Mouse (Mus musculus) c-Kit-positive CD71-positive TER-119-negative erythroid progenitor cells, embryonic 14.5 days (primary cell): Measurements from ENCODE around the gene Olfr905.

Source experiments
- DNase-seq: peaks from one replicate; pipeline ENCODE4 v3.0.0-alpha.2; 2013; ENCODE audit warnings: low read depth

Gene Olfr905

DNA sequence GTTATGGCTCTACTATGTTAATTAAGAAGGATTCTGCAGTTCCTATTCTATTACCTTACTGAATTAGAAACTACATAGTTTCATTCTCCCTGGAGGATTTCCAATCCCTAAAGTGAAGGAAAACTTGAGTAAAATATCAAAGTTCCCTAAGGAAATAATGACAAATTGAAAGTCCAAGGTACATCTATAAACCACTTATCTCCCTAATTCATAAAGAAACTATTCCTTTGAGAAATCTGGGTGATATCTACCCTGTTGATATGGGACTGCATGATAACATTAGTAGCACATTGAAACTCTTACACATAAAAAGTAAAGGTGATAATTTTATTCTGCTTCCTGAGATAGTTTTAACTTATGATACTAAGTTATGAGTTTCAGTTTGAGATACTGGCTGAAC is at the start of gene Olfr905:
Olfr905 (plus strand) TSS at position 301 of the 400 bp plus-strand sequence.
- no peak for DNase-seq

DNA sequence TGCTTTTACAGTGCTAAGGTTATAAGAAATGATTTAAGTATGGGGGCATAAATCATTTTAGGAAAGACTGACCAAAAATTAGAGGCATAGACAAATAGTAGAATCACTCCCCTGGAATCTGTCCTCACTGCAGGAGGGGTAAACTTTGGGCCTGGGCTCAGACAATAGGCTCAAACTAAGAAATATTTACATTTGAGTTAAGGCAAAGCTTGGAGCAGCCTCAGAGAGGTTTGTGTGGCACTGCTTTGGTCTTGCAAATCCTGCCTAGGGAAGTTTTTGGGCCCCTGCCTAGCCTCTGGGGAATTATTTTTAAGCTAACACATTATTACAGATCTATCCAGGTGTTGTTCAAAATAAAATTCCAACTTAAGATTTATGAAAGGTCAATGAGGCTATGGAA is 47.1 kb upstream of the Olfr905 start:
- DNase-seq: no peak

DNA sequence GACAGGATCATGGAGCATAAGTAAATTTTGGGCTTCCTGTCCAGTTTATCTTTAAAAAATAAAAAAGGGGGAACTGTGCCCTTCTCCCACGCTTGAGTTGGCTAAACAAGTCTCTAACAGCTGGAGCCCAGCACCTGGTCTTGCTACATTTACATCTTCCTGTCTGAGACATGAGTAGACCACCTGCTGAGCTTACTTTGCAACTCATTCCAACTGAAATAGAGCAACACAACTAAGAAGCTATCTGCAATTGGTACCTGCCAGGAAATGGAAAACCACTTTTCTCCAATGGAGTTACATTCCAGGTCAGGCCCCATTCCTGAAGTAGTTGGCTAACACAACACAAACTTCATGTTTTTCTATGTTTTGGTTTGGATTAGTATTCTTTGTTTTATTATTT is 43.9 kb upstream of the Olfr905 start:
- no peak for DNase-seq

DNA sequence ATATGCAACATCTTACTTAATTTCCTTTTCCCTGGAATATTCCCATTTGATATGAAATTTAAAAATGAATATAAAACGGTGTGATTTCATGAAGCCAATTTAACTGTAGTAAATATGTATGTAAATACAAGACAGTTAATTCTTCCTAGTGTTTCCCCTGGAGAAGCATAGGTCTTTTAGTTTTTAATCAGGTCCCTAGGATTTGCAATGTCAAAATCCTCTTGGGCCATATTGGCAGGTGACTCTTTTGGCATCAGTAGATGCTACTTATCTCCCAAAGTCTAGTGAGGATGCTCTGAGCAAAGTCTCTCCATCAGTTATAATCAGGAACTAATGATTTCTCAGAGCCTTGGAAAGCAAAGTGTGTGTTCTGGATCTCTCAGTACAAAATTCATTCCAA is 41.8 kb upstream of the Olfr905 start, which contains the start of gene Olfr901:
Olfr901 (plus strand) TSS at position 301 of the 400 bp plus-strand sequence.
- no peak for DNase-seq

DNA sequence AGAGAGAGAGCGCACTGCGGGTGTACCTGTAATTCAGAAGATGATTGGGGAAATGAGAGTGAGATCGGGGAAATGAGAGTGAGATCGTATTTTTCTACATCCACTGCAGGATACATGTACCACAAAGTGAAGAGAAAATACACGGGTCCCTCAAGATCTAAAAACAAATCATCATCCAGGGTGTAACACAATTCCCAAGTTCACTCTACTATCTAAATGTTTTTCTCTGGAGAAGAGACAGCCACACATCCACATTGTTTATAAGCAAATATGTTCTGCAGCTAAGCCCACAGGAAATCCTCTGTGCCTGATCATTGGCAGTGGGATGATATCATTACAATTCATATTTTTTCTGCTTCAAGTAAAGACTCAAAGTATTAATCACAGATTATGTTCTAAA is 23.6 kb upstream of the Olfr905 start, which contains the start of gene Olfr902:
Olfr902 (plus strand) TSS at position 301 of the 400 bp plus-strand sequence.
- no peak for DNase-seq

DNA sequence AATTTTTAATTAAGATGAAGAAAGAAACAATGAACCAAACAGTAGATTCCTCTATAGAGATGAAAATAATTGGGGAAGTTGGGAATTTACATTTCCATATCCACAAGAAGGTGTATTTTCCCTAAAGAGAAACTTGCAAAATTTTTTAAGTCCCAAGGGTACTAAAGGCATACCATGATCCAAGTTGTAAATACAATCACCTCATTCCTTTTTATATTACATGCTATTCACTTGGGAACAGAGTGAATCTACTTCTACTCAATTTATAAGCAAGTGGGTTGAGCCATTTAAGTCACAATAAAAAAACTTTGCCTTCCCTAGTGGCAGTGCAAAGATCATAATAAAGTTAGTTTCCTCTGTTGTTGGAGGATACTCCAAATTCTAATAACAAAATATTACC is 8.1 kb upstream of the Olfr905 start, which contains the start of gene Olfr904:
Olfr904 (plus strand) TSS at position 301 of the 400 bp plus-strand sequence.
- DNase-seq: no peak

DNA sequence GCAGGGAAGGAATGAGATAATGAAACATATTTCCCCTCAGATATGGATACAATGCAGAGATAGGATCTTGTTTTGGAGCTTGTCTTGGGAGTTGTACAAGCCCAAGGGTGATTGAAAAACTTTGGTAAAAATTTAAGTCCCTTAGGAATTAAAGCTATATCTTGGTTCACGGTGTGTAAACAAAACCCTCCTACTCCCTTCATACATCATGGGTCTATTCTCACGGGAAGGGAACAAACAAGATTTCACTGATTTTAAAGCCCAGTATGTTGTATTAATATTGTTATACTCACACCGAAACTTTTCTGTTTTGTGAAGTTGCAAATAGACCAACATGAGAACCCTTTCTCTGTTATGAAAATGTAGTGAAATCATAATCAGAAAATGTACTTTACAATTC is 15.9 kb downstream of the Olfr905 start, which contains the start of gene Olfr906:
Olfr906 (plus strand) TSS at position 301 of the 400 bp plus-strand sequence.
- no peak for DNase-seq

DNA sequence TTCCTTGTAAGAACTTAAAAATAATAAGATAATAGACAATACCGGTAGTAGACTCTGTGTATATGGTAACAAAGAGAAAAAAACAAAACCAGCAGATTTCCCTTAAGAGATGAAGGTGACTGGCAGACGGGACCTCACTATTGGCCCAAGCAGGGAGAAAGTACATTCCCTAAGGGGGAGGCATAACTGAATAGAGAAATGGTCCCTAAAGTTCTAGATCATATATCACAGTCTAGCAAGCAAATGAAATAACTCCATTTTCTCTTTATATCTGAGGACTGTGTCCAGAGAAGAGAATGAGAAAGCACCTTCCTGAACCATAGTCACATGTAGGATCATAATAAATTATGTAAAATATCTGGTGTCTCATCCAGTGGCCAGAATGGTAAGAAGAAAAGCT is 24.6 kb downstream of the Olfr905 start, which contains the start of gene Olfr907:
Olfr907 (plus strand) TSS at position 301 of the 400 bp plus-strand sequence.
- no peak for DNase-seq

DNA sequence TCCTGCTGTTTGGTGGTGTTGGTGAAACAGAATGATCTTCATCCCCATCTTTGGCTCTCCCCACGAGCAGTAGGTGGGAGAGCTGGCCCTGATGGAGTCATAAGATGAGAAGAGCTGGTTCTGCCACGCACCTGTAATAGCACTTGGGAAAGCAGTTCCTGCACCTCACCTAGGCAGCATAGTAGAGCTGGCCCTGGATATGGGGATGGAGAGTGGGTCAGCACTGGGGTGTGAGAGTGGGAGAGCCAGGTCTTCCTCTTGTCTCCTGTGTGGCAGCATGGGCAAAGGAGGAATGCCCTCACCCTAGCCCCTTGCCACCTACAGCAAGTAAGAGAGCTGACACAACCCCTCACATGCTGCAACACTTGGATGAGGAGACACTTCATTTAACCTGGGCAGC is 41.4 kb downstream of the Olfr905 start:
- DNase-seq: no peak

DNA sequence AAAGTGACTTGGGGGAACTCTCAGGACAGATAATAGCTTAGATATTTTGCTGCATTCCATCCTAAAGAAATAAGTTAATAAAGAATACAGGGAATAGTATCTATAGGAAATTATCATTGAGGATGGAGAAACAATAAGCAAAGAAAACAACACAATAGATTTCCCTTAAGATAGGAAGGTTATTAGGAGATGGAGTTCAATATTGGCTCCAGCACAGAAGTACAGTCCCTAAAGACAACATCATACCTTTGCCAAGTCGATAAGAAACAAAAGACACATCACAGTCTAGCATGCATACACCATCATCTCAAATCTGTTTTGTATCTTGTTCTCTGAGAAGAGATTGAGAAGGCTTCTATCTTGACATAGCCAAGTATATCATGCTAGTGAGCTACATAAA is 50.4 kb downstream of the Olfr905 start, which contains the start of gene Olfr911-ps1:
Olfr911-ps1 (plus strand) TSS at position 301 of the 400 bp plus-strand sequence.
- no peak for DNase-seq
